Mouse (Mus musculus): ENCODE results near the gene Fap.

DNA sequence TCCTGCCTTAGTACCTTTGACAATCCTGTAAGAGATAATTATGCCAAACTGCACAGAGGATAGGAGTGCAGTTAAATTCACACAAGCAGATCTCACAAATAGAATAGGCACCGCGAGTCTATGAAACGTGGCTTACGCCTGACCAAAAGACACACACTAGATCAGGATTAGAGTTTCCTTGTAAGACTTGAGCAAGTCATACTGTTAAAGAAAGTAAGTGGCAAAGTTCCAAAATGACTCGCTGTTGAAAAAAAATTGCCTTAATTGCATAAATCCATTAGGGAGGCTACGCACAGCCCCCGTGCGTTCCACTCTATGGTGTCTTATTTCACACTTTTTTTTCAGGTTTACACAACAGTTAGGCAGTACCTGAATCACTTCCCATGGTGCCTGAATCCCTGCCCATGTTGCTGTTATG lies 49.2 kb upstream of the Fap start:
- TF ChIP-seq TAL1 (IDR thresholded peaks at IDR 0.05; ENCODE audit: low read length) (no peak), GATA1 (IDR thresholded peaks at IDR 0.05; ENCODE audit: low read length) (no peak)

All from erythroblast, embryonic 14.5 days (primary cell).